Mouse (Mus musculus): ENCODE results near the gene Zfand4.

DNA sequence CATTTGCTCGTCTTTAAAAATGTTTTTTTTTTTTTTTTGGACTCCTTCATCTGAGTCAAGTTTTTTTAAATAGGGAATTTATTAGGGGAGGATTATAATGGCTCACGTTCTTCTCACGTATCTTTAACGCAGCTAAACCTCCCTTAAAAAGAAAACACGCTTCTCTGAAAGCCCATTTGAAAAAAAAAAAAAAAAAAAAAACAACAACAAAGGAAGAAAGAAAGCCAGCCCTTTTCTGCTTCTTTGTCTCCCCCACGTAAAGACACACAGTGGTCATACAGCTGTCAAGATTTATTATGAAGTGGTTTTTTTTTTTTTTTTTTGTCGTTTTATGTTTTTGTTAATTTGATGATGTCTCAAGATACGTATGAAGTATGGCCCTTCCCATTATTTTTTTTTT lies 74.5 kb downstream of the Zfand4 start:
- no peak for TF ChIP-seq POLR2A (IDR thresholded peaks at IDR 0.05; ENCODE audit: control insufficient read depth, low read depth, low read length)
- no peak for TF ChIP-seq CTCF (IDR thresholded peaks at IDR 0.05; ENCODE audit: control insufficient read depth, insufficient read depth, insufficient replicate concordance, low read depth, low read length)

Data from testis, adult 2 months (tissue).